Mouse (Mus musculus) ovary, postnatal 14 days (tissue): ENCODE measurements around the gene Slc5a5.

Experiments used
- DNase-seq: peaks from one replicate; pipeline ENCODE4 v3.0.0; 2022; ENCODE audit warnings: low spot score

Gene Slc5a5

DNA sequence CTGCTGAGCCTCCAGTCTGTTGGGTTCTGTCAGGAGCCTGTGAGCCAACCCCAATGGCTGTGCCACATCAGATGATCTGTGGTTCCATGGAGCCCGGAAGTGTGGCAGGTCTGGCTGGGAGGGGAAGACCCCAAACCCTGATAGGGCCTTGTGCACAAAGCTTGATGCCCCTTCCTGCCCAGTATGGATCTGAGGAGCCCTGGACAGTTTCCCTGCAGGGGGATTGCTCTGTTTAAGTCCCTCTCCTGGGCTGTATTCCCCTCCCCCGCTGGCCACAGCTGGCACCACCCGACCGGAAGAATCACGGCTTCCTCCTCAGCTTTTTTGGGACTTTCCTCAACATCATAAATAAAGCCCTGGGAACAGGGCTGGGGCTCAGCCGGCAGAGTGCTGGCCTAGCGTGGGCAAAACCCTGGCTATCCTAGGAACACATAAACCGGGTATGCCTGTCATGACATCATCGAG lies 59.5 kb downstream of the Slc5a5 start:
- DNase-seq: no peak
